Mouse (Mus musculus) hindbrain, postnatal 0 days (tissue): Measurements from ENCODE around the gene Fbxo40. TPM values are rescaled to one million over a fixed set of nuclear protein-coding genes. Genes with fewer than 3 reads are reported as not detected.

Experiments used
- ATAC-seq: fragments of 200-750 bp; cut with Nextera tagmentation; 2 replicates; pipeline ENCODE4 v1.8.0; 2017; ENCODE audit warnings: mild to moderate bottlenecking, moderate TSS enrichment, moderate library complexity
- DNase-seq: peaks from one replicate; pipeline ENCODE4 v3.0.0-alpha.2; 2015; ENCODE audit warnings: low spot score
- H3K27ac ChIP-seq: fragments of 300-500 bp; sonication (generic); 2 replicates; pipeline ENCODE4 v1.5.1; 2014; ENCODE audit warnings: mild to moderate bottlenecking
- H3K27me3 ChIP-seq: fragments of 300-500 bp; sonication (generic); 2 replicates; pipeline ENCODE4 v1.6.1; 2014; ENCODE audit warnings: low read length, mixed read lengths; ENCODE audit not compliant: insufficient read depth
- H3K36me3 ChIP-seq: fragments of 300-500 bp; sonication (generic); 2 replicates; pipeline ENCODE4 v1.6.1; 2014; ENCODE audit warnings: low read length, mixed read lengths; ENCODE audit not compliant: insufficient read depth
- H3K4me1 ChIP-seq: fragments of 300-500 bp; sonication (generic); 2 replicates; pipeline ENCODE4 v1.6.1; 2014; ENCODE audit warnings: antibody characterized with exemption, low read length, mixed read lengths; ENCODE audit not compliant: insufficient read depth
- H3K4me2 ChIP-seq: fragments of 300-500 bp; sonication (generic); 2 replicates; pipeline ENCODE4 v1.6.1; 2014; ENCODE audit warnings: low read depth, mild to moderate bottlenecking, low read length, moderate library complexity, mixed read lengths
- H3K4me3 ChIP-seq: fragments of 300-500 bp; sonication (generic); 2 replicates; pipeline ENCODE4 v1.5.1; 2014; ENCODE audit warnings: low read length
- H3K9ac ChIP-seq: fragments of 300-500 bp; sonication (generic); replicated peaks from 2 replicates; pipeline ENCODE4 v1.6.1; 2014; ENCODE audit warnings: mild to moderate bottlenecking, low read length, moderate library complexity, mixed read lengths
- H3K9me3 ChIP-seq: fragments of 300-500 bp; sonication (generic); 2 replicates; pipeline ENCODE4 v1.6.1; 2016; ENCODE audit warnings: low read length, mixed read lengths
- CTCF ChIP-seq: IDR thresholded peaks from 2 replicates; pipeline ENCODE4 v1.5.1; 2016; ENCODE audit warnings: antibody characterized with exemption, control low read depth, low read depth
- WGBS: fragments of 180-500 bp; shearing (Covaris S2); extraction: QIAGEN DNeasy Blood & Tissue Kit; methylation state at CpG from one replicate; pipeline ENCODE4 v1.1.7; 2014; 5-methylcytosine and 5-hydroxymethylcytosine counted together
- polyA plus RNA-seq: library from polyadenylated mRNA; unstranded; fragments of >200 nt; fragmentation: Nextera tagmentation; extraction: Ambion mirVana; gene quantifications from 2 replicates; pipeline ENCODE4 v1.2.1, GENCODE M21; 2015
- total RNA-seq: library from RNA; depleted of rRNA; stranded (reverse); fragments of >200 nt; gene quantifications from 2 replicates; pipeline ENCODE4 v1.2.3, GENCODE M21; 2014

Fbxo40 gene
- total and polyA plus RNA-seq, 2 experiments from 2014 or later = 0.05 to 0.30 TPM

DNA sequence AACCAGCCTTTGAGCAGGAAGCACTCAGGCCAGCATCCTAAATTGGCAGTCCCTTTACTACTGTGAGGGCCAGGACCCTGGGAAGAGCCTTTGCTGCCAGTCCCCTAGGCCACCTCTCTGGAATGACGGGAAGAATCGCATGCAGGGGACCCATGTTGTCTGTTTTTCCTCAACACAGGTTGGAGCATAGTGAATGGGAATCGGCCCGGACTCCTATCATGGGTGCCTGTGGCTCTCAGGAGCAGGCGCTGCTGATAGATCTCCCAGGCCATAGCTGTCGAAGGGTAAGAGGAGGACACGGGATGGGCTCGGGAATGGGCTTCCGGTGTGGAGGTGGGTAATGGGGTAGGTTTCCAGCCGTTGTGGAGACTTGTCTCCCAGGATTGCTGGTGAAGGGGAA lies 58.9 kb downstream of the Fbxo40 start:
- H3K36me3 ChIP-seq = peaks cover 57% of the 10 kb centered on the region
- no peak overlapping the region for H3K4me2 ChIP-seq
- no peak for TF ChIP-seq CTCF
- 97% methylated on average over 10 of the region's 10 CpGs for WGBS
- no peaks in the 10 kb centered on the region for H3K4me1 ChIP-seq
- H3K4me3 ChIP-seq = no peak overlapping the region
- DNase-seq (no peak), ATAC-seq (no peak)
- no peak overlapping the region for H3K9ac ChIP-seq
- H3K27ac ChIP-seq = no peak overlapping the region
- no peaks in the 10 kb centered on the region for H3K9me3 ChIP-seq
- no peaks in the 10 kb centered on the region for H3K27me3 ChIP-seq

DNA sequence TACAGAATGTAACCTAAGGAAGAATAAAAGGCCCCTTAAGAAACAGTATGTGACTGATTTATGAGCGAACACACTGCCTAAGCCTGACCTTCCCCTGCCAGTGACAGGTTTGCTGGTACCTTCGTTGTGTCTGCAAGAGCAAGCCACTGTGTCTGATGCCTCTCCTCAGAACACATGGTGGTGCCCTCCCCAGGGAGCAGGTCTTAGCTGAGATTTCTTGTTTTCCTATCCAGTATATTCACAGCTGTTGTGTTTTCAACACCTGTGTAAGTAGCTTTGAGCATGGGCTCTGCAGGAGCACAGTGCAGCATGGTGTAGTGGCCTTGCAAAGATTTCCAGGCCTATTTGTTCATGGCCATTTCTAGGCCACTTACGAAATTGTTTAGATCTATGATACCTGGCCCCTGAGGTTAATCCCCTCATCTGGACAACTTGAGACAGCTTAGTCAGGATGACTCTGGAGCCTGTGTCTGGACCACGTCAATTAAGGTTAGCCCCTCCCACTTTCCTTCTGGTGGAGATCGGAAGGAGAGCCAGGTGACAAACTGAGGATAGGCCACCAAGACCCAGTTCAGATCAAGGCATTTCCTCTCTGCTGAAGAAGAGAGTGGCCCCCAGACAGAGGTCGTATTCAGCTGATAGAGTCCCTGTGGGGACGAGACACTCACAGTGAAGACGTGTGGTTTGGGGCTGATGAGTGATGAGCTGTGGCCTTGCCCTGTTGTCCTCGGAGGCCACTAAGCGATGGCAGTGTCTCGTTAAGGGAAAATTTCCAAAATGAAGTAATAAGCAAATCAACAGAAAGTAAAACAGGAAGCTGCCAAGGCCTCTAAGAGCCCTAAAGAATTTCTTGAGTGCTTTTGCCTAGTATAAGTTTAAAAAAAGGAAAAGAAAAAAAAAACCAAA lies 59.8 kb downstream of the Fbxo40 start:
- Histone ChIP-seq H3K27me3 (no peaks in the 10 kb centered on the region), H3K4me1 (no peaks in the 10 kb centered on the region), H3K9ac (no peak overlapping the region), H3K36me3 (peaks cover 66% of the 10 kb centered on the region), H3K4me2 (no peak overlapping the region), H3K27ac (no peak overlapping the region), H3K4me3 (no peak overlapping the region), H3K9me3 (no peaks in the 10 kb centered on the region)
- TF ChIP-seq CTCF = no peak
- DNase-seq (no peak), ATAC-seq (no peak)
- 88% methylated on average over 11 of the region's 11 CpGs for WGBS

DNA sequence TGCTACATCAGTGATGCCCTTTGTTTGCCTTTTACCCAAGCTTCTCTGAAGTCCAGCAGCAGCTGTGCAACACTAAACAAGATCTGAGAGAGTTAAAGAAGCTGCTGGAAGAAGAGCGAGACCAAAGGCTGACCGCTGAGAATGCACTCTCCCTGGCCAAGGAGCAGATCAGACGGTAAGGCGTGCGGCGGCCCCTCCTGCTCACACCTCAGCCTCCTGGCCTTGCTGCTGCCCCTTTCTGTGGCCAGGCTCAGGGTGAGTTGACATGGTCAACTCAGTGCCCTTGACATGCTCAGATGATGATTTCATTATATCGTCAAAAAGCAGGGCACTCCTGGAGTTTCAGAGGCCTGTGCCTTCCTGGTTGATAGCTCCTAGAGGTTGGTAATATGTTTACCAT lies 61.1 kb downstream of the Fbxo40 start:
- no peaks in the 10 kb centered on the region for H3K4me1 ChIP-seq
- H3K27me3 ChIP-seq = no peaks in the 10 kb centered on the region
- H3K9me3 ChIP-seq = no peaks in the 10 kb centered on the region
- no peak for ATAC-seq
- no peak for DNase-seq
- WGBS = 98% methylated on average over 7 of the region's 7 CpGs
- no peak overlapping the region for H3K4me2 ChIP-seq
- no peak overlapping the region for H3K27ac ChIP-seq
- peaks cover 76% of the 10 kb centered on the region for H3K36me3 ChIP-seq
- H3K9ac ChIP-seq = no peak overlapping the region
- no peak for TF ChIP-seq CTCF
- H3K4me3 ChIP-seq = no peak overlapping the region

DNA sequence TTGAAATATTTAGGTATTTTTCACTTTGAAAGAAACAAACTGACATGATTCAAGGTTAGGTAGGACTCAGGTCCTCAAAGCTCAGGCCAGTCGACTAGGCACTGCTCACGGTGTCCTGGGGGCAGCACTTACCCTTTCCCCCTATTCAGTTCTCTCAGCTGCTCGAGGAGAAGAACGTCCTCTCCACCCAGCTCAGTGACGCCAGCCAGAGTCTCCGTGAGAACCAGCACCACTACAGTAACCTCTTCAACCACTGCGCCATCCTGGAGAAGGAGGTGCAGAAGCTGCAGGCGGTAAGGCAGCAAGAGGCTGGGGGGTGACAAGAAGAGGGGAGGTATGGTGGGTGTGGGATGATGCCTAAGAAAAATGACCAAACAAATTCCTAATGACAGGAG lies 62.2 kb downstream of the Fbxo40 start:
- no peaks in the 10 kb centered on the region for H3K4me1 ChIP-seq
- no peak for ATAC-seq
- no peak overlapping the region for H3K9ac ChIP-seq

DNA sequence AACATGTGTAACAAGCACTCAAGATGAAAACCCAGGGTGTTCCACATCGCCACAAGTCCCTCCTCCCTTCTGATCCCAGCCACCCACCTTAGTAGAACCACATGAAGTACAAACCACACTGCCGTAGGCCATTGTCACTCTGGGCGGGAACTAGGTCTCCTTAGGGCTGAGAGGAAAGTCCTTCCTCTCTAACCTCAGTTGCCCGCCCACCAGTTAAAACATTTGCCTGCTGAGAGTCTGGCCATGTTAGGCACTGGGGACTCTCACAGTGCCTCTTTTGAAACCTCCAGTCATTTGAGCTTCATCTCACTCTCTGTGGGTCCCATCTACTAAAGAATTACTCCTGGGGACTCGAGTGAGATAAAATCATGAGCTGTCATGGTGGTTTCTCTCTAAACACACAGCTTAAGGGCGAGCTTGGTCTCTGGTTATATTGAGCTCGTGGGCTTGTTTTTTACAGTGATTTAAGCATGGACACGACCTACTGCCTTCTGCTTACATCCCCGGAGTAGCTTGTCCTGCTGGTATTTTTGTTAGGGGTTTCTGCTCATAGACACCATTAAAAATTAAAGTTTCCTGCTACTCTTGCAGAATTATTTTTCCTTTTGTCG lies 62.7 kb downstream of the Fbxo40 start:
- H3K36me3 ChIP-seq = peaks cover 71% of the 10 kb centered on the region
- no peak for TF ChIP-seq CTCF
- H3K4me2 ChIP-seq = no peak overlapping the region
- no peak overlapping the region for H3K27ac ChIP-seq
- no peak for DNase-seq
- H3K9me3 ChIP-seq = no peaks in the 10 kb centered on the region
- no peaks in the 10 kb centered on the region for H3K4me1 ChIP-seq
- H3K9ac ChIP-seq = no peak overlapping the region
- no peak for ATAC-seq
- 92% methylated on average over 10 of the region's 10 CpGs for WGBS
- no peak overlapping the region for H3K4me3 ChIP-seq
- H3K27me3 ChIP-seq = no peaks in the 10 kb centered on the region

More for the DNA sequence above, 62.2 kb downstream of the Fbxo40 start:
- Histone ChIP-seq H3K4me2 (no peak overlapping the region), H3K27ac (no peak overlapping the region), H3K4me3 (no peak overlapping the region), H3K27me3 (no peaks in the 10 kb centered on the region), H3K36me3 (peaks cover 75% of the 10 kb centered on the region), H3K9me3 (no peaks in the 10 kb centered on the region)
- 90% methylated on average over 8 of the region's 8 CpGs for WGBS
- TF ChIP-seq CTCF = no peak
- DNase-seq = no peak

DNA sequence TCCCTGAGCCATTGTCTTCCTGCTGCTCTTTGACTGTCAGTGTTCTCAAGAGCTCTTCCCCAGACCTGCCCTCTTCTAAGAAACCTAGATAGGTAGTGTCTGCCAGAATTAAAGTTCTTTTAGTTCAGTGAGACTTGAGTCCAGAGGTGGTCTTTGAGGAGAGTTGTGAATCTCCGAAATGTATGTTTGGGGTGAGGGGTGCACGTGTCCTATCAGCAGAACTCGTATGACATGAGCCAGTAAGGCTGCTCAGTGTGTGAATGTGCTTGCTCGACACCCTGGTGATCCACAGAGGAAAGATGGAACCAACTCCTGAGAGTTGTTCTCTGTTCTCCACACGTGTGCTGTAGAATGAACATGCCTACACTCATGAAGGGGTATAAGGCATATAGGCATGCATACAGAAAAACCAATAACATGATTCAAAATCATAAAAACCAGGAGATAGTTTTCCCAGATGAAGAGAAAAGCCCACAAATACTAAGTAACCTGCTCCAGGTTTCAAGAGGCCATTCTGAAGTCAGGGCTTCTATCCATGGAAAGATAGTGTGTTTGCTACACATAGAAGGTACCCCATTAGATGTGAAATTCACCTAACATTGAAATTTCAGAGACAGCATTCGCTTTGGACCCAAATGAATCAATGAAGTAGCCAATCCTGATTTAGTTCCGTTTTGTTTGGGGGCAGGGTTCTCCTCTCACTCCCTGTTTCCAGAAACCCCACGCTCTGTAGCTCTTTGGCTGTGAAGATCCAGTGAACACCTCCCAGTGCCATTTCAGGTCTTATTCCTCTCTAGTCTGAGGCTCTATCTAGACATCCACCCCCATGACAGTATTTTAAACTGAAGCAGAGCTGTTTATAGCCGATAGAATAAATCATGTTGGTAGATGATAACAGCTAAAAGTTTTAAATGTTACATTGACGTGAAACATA lies 63.5 kb downstream of the Fbxo40 start:
- peaks cover 63% of the 10 kb centered on the region for H3K36me3 ChIP-seq
- WGBS = 94% methylated on average over 10 of the region's 10 CpGs

More for the DNA sequence above, 63.5 kb downstream of the Fbxo40 start:
- H3K4me2 ChIP-seq = no peak overlapping the region
- no peaks in the 10 kb centered on the region for H3K27me3 ChIP-seq
- no peak overlapping the region for H3K9ac ChIP-seq
- H3K9me3 ChIP-seq = no peaks in the 10 kb centered on the region
- H3K27ac ChIP-seq = no peak overlapping the region
- no peaks in the 10 kb centered on the region for H3K4me1 ChIP-seq
- ATAC-seq (no peak), DNase-seq (no peak)
- TF ChIP-seq CTCF = no peak
- no peak overlapping the region for H3K4me3 ChIP-seq
